Mouse (Mus musculus) kidney, postnatal 0 days (tissue): ENCODE data around the gene Irs2. TPM values are rescaled to one million over a fixed set of nuclear protein-coding genes. Genes with fewer than 3 reads are reported as not detected.

Experiments used
- ATAC-seq: fragments of 200-750 bp; cut with Nextera tagmentation; replicated peaks from 2 replicates; pipeline ENCODE4 v1.8.0; 2017; ENCODE audit warnings: low read depth, moderate number of reproducible peaks, moderate TSS enrichment, moderate library complexity; ENCODE audit not compliant: low FRiP score
- DNase-seq: peaks from one replicate; pipeline ENCODE4 v3.0.0-alpha.2; 2016; ENCODE audit warnings: low spot score
- H3K27ac ChIP-seq: fragments of 300-500 bp; sonication (generic); 2 replicates; pipeline ENCODE4 v1.5.1; 2014; ENCODE audit warnings: mild to moderate bottlenecking
- H3K27me3 ChIP-seq: fragments of 300-500 bp; sonication (generic); 2 replicates; pipeline ENCODE4 v1.6.1; 2014; ENCODE audit warnings: low read length, mixed read lengths; ENCODE audit not compliant: insufficient read depth
- H3K36me3 ChIP-seq: fragments of 300-500 bp; sonication (generic); 2 replicates; pipeline ENCODE4 v1.6.1; 2014; ENCODE audit warnings: low read length, mixed read lengths; ENCODE audit not compliant: insufficient read depth
- H3K4me1 ChIP-seq: fragments of 300-500 bp; sonication (generic); replicated peaks from 2 replicates; pipeline ENCODE4 v1.6.1; 2014; ENCODE audit warnings: antibody characterized with exemption, low read length, mixed read lengths; ENCODE audit not compliant: insufficient read depth
- H3K4me2 ChIP-seq: fragments of 300-500 bp; sonication (generic); 2 replicates; pipeline ENCODE4 v1.6.1; 2014; ENCODE audit warnings: mild to moderate bottlenecking, low read length, moderate library complexity, mixed read lengths
- H3K4me3 ChIP-seq: fragments of 300-500 bp; sonication (generic); replicated peaks from 2 replicates; pipeline ENCODE4 v1.5.1; 2014; ENCODE audit warnings: low read depth, low read length
- H3K9ac ChIP-seq: fragments of 300-500 bp; sonication (generic); 2 replicates; pipeline ENCODE4 v1.6.1; 2014; ENCODE audit warnings: low read depth, low read length
- H3K9me3 ChIP-seq: fragments of 300-500 bp; sonication (generic); replicated peaks from 2 replicates; pipeline ENCODE4 v1.6.1; 2016; ENCODE audit warnings: low read length, inconsistent platforms, mixed read lengths
- CTCF ChIP-seq: IDR thresholded peaks from 2 replicates; pipeline ENCODE4 v1.5.1; 2016; ENCODE audit warnings: antibody characterized with exemption, low read depth, mild to moderate bottlenecking, moderate library complexity
- WGBS: fragments of 180-500 bp; shearing (Covaris S2); extraction: QIAGEN DNeasy Blood & Tissue Kit; methylation state at CpG from one replicate; pipeline ENCODE4 v1.1.7; 2014; 5-methylcytosine and 5-hydroxymethylcytosine counted together
- polyA plus RNA-seq: library from polyadenylated mRNA; unstranded; fragments of >200 nt; fragmentation: Nextera tagmentation; extraction: Ambion mirVana; gene quantifications from 2 replicates; pipeline ENCODE4 v1.2.1, GENCODE M21; 2015

Gene Irs2
- polyA plus RNA-seq, 1 experiment from 2014 or later, result 8.5 TPM

- Histone ChIP-seq H3K9me3 (no peaks in the 10 kb centered on the region), H3K27me3 (no peaks in the 10 kb centered on the region), H3K4me2 (no peak overlapping the region), H3K4me3 (no peak overlapping the region), H3K36me3 (no peaks in the 10 kb centered on the region), H3K27ac (no peak overlapping the region), H3K4me1 (no peaks in the 10 kb centered on the region), H3K9ac (no peak overlapping the region)
- WGBS, result 40% methylated on average over 11 of the region's 11 CpGs
- DNase-seq (peak; percentile 62), ATAC-seq (peak; percentile 52)
- TF ChIP-seq CTCF, result no peak
Measured at GRCm38 (mm10) chr8:11044660-11045059, 36.4 kb upstream of the Irs2 start.

GRCm38 (mm10) chr8:11043591-11043990 lies 35.3 kb upstream of the Irs2 start:
- no peak for DNase-seq

GRCm38 (mm10) chr8:11042872-11043587 lies 34.8 kb upstream of the Irs2 start:
- Histone ChIP-seq H3K27me3 (no peaks in the 10 kb centered on the region), H3K9ac (no peak overlapping the region), H3K4me1 (no peaks in the 10 kb centered on the region), H3K9me3 (no peaks in the 10 kb centered on the region), H3K36me3 (no peaks in the 10 kb centered on the region), H3K4me3 (no peak overlapping the region), H3K27ac (no peak overlapping the region), H3K4me2 (no peak overlapping the region)
- DNase-seq (no peak), ATAC-seq (no peak)
- 80% methylated on average over 9 of the region's 9 CpGs for WGBS
- no peak for TF ChIP-seq CTCF

More at GRCm38 (mm10) chr8:11043591-11043990, 35.3 kb upstream of the Irs2 start:
- 58% methylated on average over 4 of the region's 4 CpGs for WGBS
- H3K4me2 ChIP-seq, result no peak overlapping the region
- no peaks in the 10 kb centered on the region for H3K4me1 ChIP-seq
- H3K4me3 ChIP-seq, result no peak overlapping the region
- TF ChIP-seq CTCF, result no peak
- H3K36me3 ChIP-seq, result no peaks in the 10 kb centered on the region
- H3K27ac ChIP-seq, result no peak overlapping the region
- no peak overlapping the region for H3K9ac ChIP-seq
- H3K27me3 ChIP-seq, result no peaks in the 10 kb centered on the region
- H3K9me3 ChIP-seq, result no peaks in the 10 kb centered on the region
- ATAC-seq, result no peak

GRCm38 (mm10) chr8:11040088-11040487 lies 31.8 kb upstream of the Irs2 start:
- Histone ChIP-seq H3K36me3 (no peaks in the 10 kb centered on the region), H3K4me3 (no peak overlapping the region), H3K9ac (no peak overlapping the region), H3K4me1 (0 out of 2 replicates have a peak, but pooled peaks cover 5% of the 10 kb centered on the region), H3K27ac (no peak overlapping the region), H3K27me3 (no peaks in the 10 kb centered on the region), H3K9me3 (no peaks in the 10 kb centered on the region), H3K4me2 (no peak overlapping the region)
- 87% methylated on average over 7 of the region's 7 CpGs for WGBS
- no peak for DNase-seq
- ATAC-seq, result no peak
- TF ChIP-seq CTCF, result no peak

- Histone ChIP-seq H3K36me3 (no peaks in the 10 kb centered on the region), H3K4me1 (0 out of 2 replicates have a peak, but pooled peaks cover 5% of the 10 kb centered on the region), H3K9ac (no peak overlapping the region), H3K9me3 (no peaks in the 10 kb centered on the region), H3K27me3 (no peaks in the 10 kb centered on the region), H3K4me2 (no peak overlapping the region), H3K4me3 (no peak overlapping the region), H3K27ac (no peak overlapping the region)
- ATAC-seq (no peak), DNase-seq (no peak)
- WGBS, result 73% methylated on average over 5 of the region's 5 CpGs
- no peak for TF ChIP-seq CTCF
Measured at GRCm38 (mm10) chr8:11038788-11039187, 30.5 kb upstream of the Irs2 start.

GRCm38 (mm10) chr8:11038367-11038766 lies 30.1 kb upstream of the Irs2 start:
- no peak for DNase-seq
- Histone ChIP-seq H3K9ac (no peak overlapping the region), H3K4me1 (0 out of 2 replicates have a peak, but pooled peaks cover 5% of the 10 kb centered on the region), H3K27ac (no peak overlapping the region), H3K4me2 (no peak overlapping the region), H3K4me3 (no peak overlapping the region), H3K36me3 (no peaks in the 10 kb centered on the region), H3K9me3 (no peaks in the 10 kb centered on the region), H3K27me3 (no peaks in the 10 kb centered on the region)
- whole genome bisulfite sequencing, result 84% methylated on average over 5 of the region's 5 CpGs
- no peak for ATAC-seq
- TF ChIP-seq CTCF, result no peak

GRCm38 (mm10) chr8:11036790-11037189 lies 28.5 kb upstream of the Irs2 start:
- Histone ChIP-seq H3K27ac (no peak overlapping the region), H3K4me1 (0 out of 2 replicates have a peak, but pooled peaks cover 5% of the 10 kb centered on the region), H3K4me2 (no peak overlapping the region), H3K9ac (no peak overlapping the region), H3K9me3 (no peaks in the 10 kb centered on the region), H3K27me3 (no peaks in the 10 kb centered on the region), H3K36me3 (no peaks in the 10 kb centered on the region), H3K4me3 (no peak overlapping the region)
- WGBS, result 83% methylated on average over 3 of the region's 3 CpGs
- TF ChIP-seq CTCF, result no peak
- DNase-seq, result no peak
- no peak for ATAC-seq
